9 mouse cellular contexts compared by ENCODE assay signal in the genomic region with DNA sequence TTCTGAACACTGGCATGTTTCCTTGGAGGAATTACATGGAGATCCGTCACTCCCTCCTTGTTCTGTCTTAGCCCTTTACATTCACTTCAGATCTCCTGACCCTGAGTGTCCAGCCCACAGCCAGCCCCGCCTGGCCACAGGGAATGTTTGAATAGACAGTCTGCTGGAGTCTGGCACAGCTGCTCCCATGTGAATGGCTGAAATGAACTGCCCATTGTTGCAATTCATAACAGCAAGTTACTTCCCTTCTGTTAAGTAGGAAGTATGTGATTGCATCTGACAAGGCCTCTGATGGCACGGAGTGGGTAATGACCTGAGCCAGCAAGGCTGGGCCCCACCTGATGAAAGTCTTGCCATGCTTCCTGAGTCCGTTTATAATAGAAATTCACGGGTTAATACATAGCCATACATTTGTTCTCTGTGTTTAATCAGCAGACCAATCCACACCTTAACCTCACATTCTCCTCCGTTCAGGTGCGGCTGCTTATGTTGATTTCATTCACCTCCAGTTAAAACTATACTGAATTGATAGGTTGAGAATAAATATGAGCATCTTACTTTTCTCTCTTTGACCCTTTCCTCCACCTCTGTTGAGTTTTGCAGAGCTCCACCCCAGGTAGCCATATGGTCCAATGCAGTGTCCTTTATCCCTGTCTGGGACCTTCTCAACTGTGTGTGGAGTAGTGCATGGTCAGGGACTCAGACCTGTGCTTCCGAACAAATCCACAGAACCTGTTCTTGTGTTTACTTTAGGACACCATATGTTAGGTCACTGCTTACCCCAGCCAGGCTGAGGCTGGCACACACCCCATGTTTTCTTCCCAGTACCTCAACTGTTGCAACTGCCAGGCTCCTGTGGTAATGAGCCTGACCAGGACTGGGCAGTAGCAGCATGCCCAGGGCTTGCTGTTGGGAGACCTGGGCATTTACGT.
DNase-seq lines count a peak whose midpoint lies in the region; ATAC-seq lines count a peak whose summit lies in the region.
"Had no signal": no experiment of that assay in that cellular context is flagged by ENCODE, and none has a peak within 500 bp of the region (broad histone marks: within the 10 kb centered on the region; RNA-seq: fewer than 3 reads in every experiment).

No protein-coding gene starts in this region.

- no peak for ATAC-seq in midbrain, embryonic 16.5 days
- ATAC-seq in forebrain, embryonic 13.5 days = 0 out of 2 replicates have a peak, but pooled peaks have one; percentile 33

- H3K27me3 ChIP-seq in midbrain, embryonic 10.5 days (ENCODE audit: low read depth, poor library complexity, severe bottlenecking) = no peaks in the 10 kb centered on the region
- H3K27me3 ChIP-seq in midbrain, embryonic 16.5 days (ENCODE audit: control insufficient read depth, insufficient read depth, low read depth, low read length) = no peaks in the 10 kb centered on the region
- no peaks in the 10 kb centered on the region for H3K27me3 ChIP-seq in forebrain, embryonic 13.5 days
- H3K27me3 ChIP-seq: limb, embryonic 15.5 days had no signal

- no peak for DNase-seq in midbrain, embryonic 10.5 days (ENCODE audit: low spot score)
- DNase-seq in cerebellum, adult 8-10 months = peak; percentile 51
- DNase-seq in retina, embryonic 14.5 days (ENCODE audit: low spot score) = peak; percentile 88
- DNase-seq in left cerebral cortex, postnatal 10 days (ENCODE audit: extremely low spot score in 1 of 2, low spot score in 2 of 2) = no peak
- no peak for DNase-seq in layer of hippocampus, adult 11-12 months (ENCODE audit: low spot score)

- H3K4me1 ChIP-seq in midbrain, embryonic 10.5 days = peaks cover 44% of the 10 kb centered on the region
- peaks cover 27% of the 10 kb centered on the region for H3K4me1 ChIP-seq in midbrain, embryonic 16.5 days (ENCODE audit: control insufficient read depth, insufficient read depth, low read length)
- H3K4me1 ChIP-seq in forebrain, embryonic 13.5 days = peaks cover 48% of the 10 kb centered on the region

- intact Hi-C loops in left cerebral cortex, postnatal 10 days (cut with DNase I) = no loop called here

- peak overlapping the region; percentile 53; the same call in 1 of the 2 replicates for H3K27ac ChIP-seq in midbrain, embryonic 10.5 days (replicated peaks)
- no peak overlapping the region for H3K27ac ChIP-seq in midbrain, embryonic 16.5 days (ENCODE audit: low read length)
- peak overlapping the region; percentile 84 for H3K27ac ChIP-seq in forebrain, embryonic 13.5 days
- H3K27ac ChIP-seq: limb, embryonic 15.5 days had no signal

- H3K9ac ChIP-seq in midbrain, embryonic 16.5 days (ENCODE audit: low read depth, low read length) = no peak overlapping the region
- H3K9ac ChIP-seq in forebrain, embryonic 13.5 days = no peak overlapping the region
- H3K9ac ChIP-seq: limb, embryonic 15.5 days had no signal

- 82% methylated on average over 9 of the region's 9 CpGs for WGBS in midbrain, embryonic 10.5 days
- WGBS in midbrain, embryonic 16.5 days = 49% methylated on average over 9 of the region's 9 CpGs
- 50% methylated on average over 9 of the region's 9 CpGs for WGBS in forebrain, embryonic 13.5 days

- no peak overlapping the region for H3K4me2 ChIP-seq in midbrain, embryonic 16.5 days (ENCODE audit: low read length)
- no peak overlapping the region for H3K4me2 ChIP-seq in forebrain, embryonic 13.5 days
- H3K4me2 ChIP-seq: limb, embryonic 15.5 days had no signal

- no peaks in the 10 kb centered on the region for H3K9me3 ChIP-seq in midbrain, embryonic 10.5 days (replicated peaks)
- H3K9me3 ChIP-seq in midbrain, embryonic 16.5 days (replicated peaks; ENCODE audit: control insufficient read depth, low read length, poor library complexity, severe bottlenecking) = no peaks in the 10 kb centered on the region
- H3K9me3 ChIP-seq in forebrain, embryonic 13.5 days (replicated peaks) = no peaks in the 10 kb centered on the region
- H3K9me3 ChIP-seq: limb, embryonic 15.5 days had no signal

- peaks cover 45% of the 10 kb centered on the region for H3K36me3 ChIP-seq in midbrain, embryonic 10.5 days
- no peaks in the 10 kb centered on the region for H3K36me3 ChIP-seq in midbrain, embryonic 16.5 days (ENCODE audit: control insufficient read depth, insufficient read depth, low read length)
- peaks cover 14% of the 10 kb centered on the region for H3K36me3 ChIP-seq in forebrain, embryonic 13.5 days (ENCODE audit: poor library complexity, severe bottlenecking)

- no peak overlapping the region for H3K4me3 ChIP-seq in midbrain, embryonic 10.5 days
- H3K4me3 ChIP-seq in midbrain, embryonic 16.5 days (ENCODE audit: low read depth, low read length) = no peak overlapping the region
- no peak overlapping the region for H3K4me3 ChIP-seq in forebrain, embryonic 13.5 days
- H3K4me3 ChIP-seq: erythroblast, embryonic 14.5 days; limb, embryonic 15.5 days had no signal

Comparison
In these comparisons a context has a peak if more than half of its experiments do, and no peak if none do; other contexts are left out.
1. DNase-seq: peak in cerebellum, adult 8-10 months (single experiment) and retina, embryonic 14.5 days (single experiment); none in midbrain, embryonic 10.5 days (single experiment), left cerebral cortex, postnatal 10 days (0 of 2) and layer of hippocampus, adult 11-12 months (single experiment).